Mouse (Mus musculus): ENCODE measurements around the gene Clcf1. TPM values are rescaled to one million over a fixed set of nuclear protein-coding genes. Genes with fewer than 3 reads are reported as not detected.

The Clcf1 gene
- polyA plus RNA-seq, 1 experiment from 2014 or later = 2.4 TPM

Small RNA genes lying within 50 kb of the gene (microRNA-seq; reads per million reads assigned to microRNA genes)
- not detected for gene Gm26115 (ENCODE audit: borderline number of aligned reads)
- gene Mir6985 (ENCODE audit: borderline number of aligned reads) = not detected

Other genes with a start within 250 kb of the Clcf1 start
- gene Aldh3b2, start 241.9 kb upstream of the Clcf1 start, polyA plus RNA-seq (2014; fragmentation: Nextera tagmentation; extraction: Ambion mirVana) = 0.48 and 0.70 TPM in 2 replicates
- gene Acy3, start 227.7 kb upstream of the Clcf1 start, polyA plus RNA-seq (2014; fragmentation: Nextera tagmentation; extraction: Ambion mirVana) = 12.0 and 14.5 TPM in 2 replicates
- 1.8 TPM in 2 replicates for gene Tbx10, start 221.5 kb upstream of the Clcf1 start, polyA plus RNA-seq (2014; fragmentation: Nextera tagmentation; extraction: Ambion mirVana)
- 30.8 and 32.3 TPM in 2 replicates for gene Nudt8, start 213.7 kb upstream of the Clcf1 start, polyA plus RNA-seq (2014; fragmentation: Nextera tagmentation; extraction: Ambion mirVana)
- 1.6 and 2.4 TPM in 2 replicates for gene Gm49405, start 213.6 kb upstream of the Clcf1 start, polyA plus RNA-seq (2014; fragmentation: Nextera tagmentation; extraction: Ambion mirVana)
- 2.8 and 4.1 TPM in 2 replicates for gene Doc2g, start 210.9 kb upstream of the Clcf1 start, polyA plus RNA-seq (2014; fragmentation: Nextera tagmentation; extraction: Ambion mirVana)
- gene Ndufv1, start 201.4 kb upstream of the Clcf1 start, polyA plus RNA-seq (2014; fragmentation: Nextera tagmentation; extraction: Ambion mirVana) = 232 and 234 TPM in 2 replicates
- 733 and 765 TPM in 2 replicates for gene Gstp1, start 176.3 kb upstream of the Clcf1 start, polyA plus RNA-seq (2014; fragmentation: Nextera tagmentation; extraction: Ambion mirVana)
- gene Gstp2, start 168.2 kb upstream of the Clcf1 start, polyA plus RNA-seq (2014; fragmentation: Nextera tagmentation; extraction: Ambion mirVana) = 5.5 and 6.1 TPM in 2 replicates
- 14.6 and 16.7 TPM in 2 replicates for gene Gstp3, start 154.7 kb upstream of the Clcf1 start, polyA plus RNA-seq (2014; fragmentation: Nextera tagmentation; extraction: Ambion mirVana)
- 0.51 and 0.52 TPM in 2 replicates for gene Cabp2, start 132.7 kb upstream of the Clcf1 start, polyA plus RNA-seq (2014; fragmentation: Nextera tagmentation; extraction: Ambion mirVana)
- 121 and 135 TPM in 2 replicates for gene Cdk2ap2, start 117.1 kb upstream of the Clcf1 start, polyA plus RNA-seq (2014; fragmentation: Nextera tagmentation; extraction: Ambion mirVana)
- gene Pitpnm1, start 114.2 kb upstream of the Clcf1 start, polyA plus RNA-seq (2014; fragmentation: Nextera tagmentation; extraction: Ambion mirVana) = 7.2 and 8.0 TPM in 2 replicates
- gene Aip, start 88.4 kb upstream of the Clcf1 start, polyA plus RNA-seq (2014; fragmentation: Nextera tagmentation; extraction: Ambion mirVana) = 56.2 and 61.8 TPM in 2 replicates
- gene Gpr152, start 74.5 kb upstream of the Clcf1 start, polyA plus RNA-seq (2014; fragmentation: Nextera tagmentation; extraction: Ambion mirVana) = not detected in 2 replicates
- 0.21 TPM in 1 of 2 replicates, not detected in the other for gene Cabp4, start 70.2 kb upstream of the Clcf1 start, polyA plus RNA-seq (2014; fragmentation: Nextera tagmentation; extraction: Ambion mirVana)
- gene Coro1b, start 65.6 kb upstream of the Clcf1 start, polyA plus RNA-seq (2014; fragmentation: Nextera tagmentation; extraction: Ambion mirVana) = 126 and 132 TPM in 2 replicates
- gene Ptprcap, start 60.6 kb upstream of the Clcf1 start, polyA plus RNA-seq (2014; fragmentation: Nextera tagmentation; extraction: Ambion mirVana) = 38.7 and 41.1 TPM in 2 replicates
- gene Rps6kb2, start 50.9 kb upstream of the Clcf1 start, polyA plus RNA-seq (2014; fragmentation: Nextera tagmentation; extraction: Ambion mirVana) = 41.0 and 53.5 TPM in 2 replicates
- 0.89 and 1.2 TPM in 2 replicates for gene Carns1, start 38.8 kb upstream of the Clcf1 start, polyA plus RNA-seq (2014; fragmentation: Nextera tagmentation; extraction: Ambion mirVana)
- 3.3 and 3.4 TPM in 2 replicates for gene Tbc1d10c, start 23.0 kb upstream of the Clcf1 start, polyA plus RNA-seq (2014; fragmentation: Nextera tagmentation; extraction: Ambion mirVana)
- gene Ppp1ca, start 22.2 kb upstream of the Clcf1 start, polyA plus RNA-seq (2014; fragmentation: Nextera tagmentation; extraction: Ambion mirVana) = 773 and 809 TPM in 2 replicates
- 35.7 and 38.8 TPM in 2 replicates for gene Rad9a, start 12.6 kb upstream of the Clcf1 start, polyA plus RNA-seq (2014; fragmentation: Nextera tagmentation; extraction: Ambion mirVana)
- not detected in 2 replicates for gene AC109138.7, start 119 bp downstream of the Clcf1 start, polyA plus RNA-seq (2014; fragmentation: Nextera tagmentation; extraction: Ambion mirVana)
- gene Pold4, start 17.7 kb downstream of the Clcf1 start, polyA plus RNA-seq (2014; fragmentation: Nextera tagmentation; extraction: Ambion mirVana) = 22.1 and 24.9 TPM in 2 replicates
- 3.2 and 3.3 TPM in 2 replicates for gene Ssh3, start 54.9 kb downstream of the Clcf1 start, polyA plus RNA-seq (2014; fragmentation: Nextera tagmentation; extraction: Ambion mirVana)
- gene Ankrd13d, start 68.9 kb downstream of the Clcf1 start, polyA plus RNA-seq (2014; fragmentation: Nextera tagmentation; extraction: Ambion mirVana) = 2.9 and 3.2 TPM in 2 replicates
- gene Grk2, start 92.0 kb downstream of the Clcf1 start, polyA plus RNA-seq (2014; fragmentation: Nextera tagmentation; extraction: Ambion mirVana) = 22.1 and 23.1 TPM in 2 replicates
- gene Kdm2a, start 184.0 kb downstream of the Clcf1 start, polyA plus RNA-seq (2014; fragmentation: Nextera tagmentation; extraction: Ambion mirVana) = 39.8 and 40.2 TPM in 2 replicates
- gene Rhod, start 225.2 kb downstream of the Clcf1 start, polyA plus RNA-seq (2014; fragmentation: Nextera tagmentation; extraction: Ambion mirVana) = 10.3 and 14.3 TPM in 2 replicates